Mouse (Mus musculus) kidney, adult 2 months (tissue): ENCODE results near the gene Nkiras2.

Source experiments
- CTCF ChIP-seq: fragments of 200-500 bp; conservative IDR thresholded peaks from 2 replicates; pipeline ENCODE4 v1.5.1; 2011; ENCODE audit warnings: low read depth, mild to moderate bottlenecking, control low read depth, low read length, moderate library complexity, mixed read lengths; ENCODE audit not compliant: insufficient read depth, insufficient read length
- POLR2A ChIP-seq: fragments of 200-500 bp; IDR thresholded peaks from one replicate; pipeline ENCODE4 v1.6.1; 2011; ENCODE audit warnings: low read depth, low read length, control low read depth

DNA sequence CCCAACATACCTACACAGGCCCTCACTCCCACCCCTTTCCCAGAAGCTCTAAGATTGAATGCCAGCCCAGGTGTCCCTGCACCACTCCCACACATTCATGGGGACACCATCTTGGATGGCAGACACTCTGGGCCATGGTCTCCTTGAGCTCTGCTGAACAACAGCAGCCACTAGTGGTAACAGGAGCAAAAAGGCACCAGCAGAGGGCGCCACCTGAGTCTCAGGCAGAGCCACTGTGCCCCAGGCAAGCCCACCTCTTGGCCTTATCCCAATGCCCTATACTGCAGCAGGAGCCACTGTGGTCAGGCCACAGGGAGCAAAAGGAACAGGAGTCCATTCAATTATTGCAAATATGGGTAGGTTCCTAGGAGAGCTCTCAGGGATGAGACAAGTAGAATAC lies 27.2 kb downstream of the Nkiras2 start:
- peak; percentile 63 for TF ChIP-seq CTCF
- no peak for TF ChIP-seq POLR2A
